Mouse (Mus musculus) embryonic facial prominence, embryonic 11.5 days (tissue): ENCODE results near the gene Prkcd. TPM values are rescaled to one million over a fixed set of nuclear protein-coding genes. Genes with fewer than 3 reads are reported as not detected.

Source experiments
- ATAC-seq: fragments of 200-750 bp; cut with Nextera tagmentation; replicated peaks from 2 replicates; pipeline ENCODE4 v1.8.0; 2017; ENCODE audit warnings: low read depth; ENCODE audit not compliant: insufficient number of reproducible peaks, low FRiP score, low TSS enrichment
- DNase-seq: peaks from one replicate; pipeline ENCODE4 v3.0.0-alpha.2; 2015; ENCODE audit warnings: low spot score
- H3K27ac ChIP-seq: fragments of 300-500 bp; sonication (generic); replicated peaks from 2 replicates; pipeline ENCODE4 v1.5.1; 2014; ENCODE audit warnings: mild to moderate bottlenecking, low read depth, low read length, control low read depth
- H3K27me3 ChIP-seq: fragments of 300-500 bp; sonication (generic); 2 replicates; pipeline ENCODE4 v1.6.1; 2014; ENCODE audit warnings: mild to moderate bottlenecking, low read length, moderate library complexity, mixed read lengths; ENCODE audit not compliant: control insufficient read depth, insufficient read depth
- H3K36me3 ChIP-seq: fragments of 300-500 bp; sonication (generic); replicated peaks from 2 replicates; pipeline ENCODE4 v1.6.1; 2014; ENCODE audit warnings: low read depth, mild to moderate bottlenecking, low read length, moderate library complexity, mixed read lengths; ENCODE audit not compliant: control insufficient read depth, insufficient read depth
- H3K4me1 ChIP-seq: fragments of 300-500 bp; sonication (generic); 2 replicates; pipeline ENCODE4 v1.6.1; 2014; ENCODE audit warnings: low read length, mixed read lengths; ENCODE audit not compliant: control insufficient read depth, insufficient read depth
- H3K4me2 ChIP-seq: fragments of 300-500 bp; sonication (generic); 2 replicates; pipeline ENCODE4 v1.6.1; 2014; ENCODE audit warnings: low read depth, mild to moderate bottlenecking, control low read depth, low read length, moderate library complexity
- H3K4me3 ChIP-seq: fragments of 300-500 bp; sonication (generic); 2 replicates; pipeline ENCODE4 v1.5.1; 2014; ENCODE audit warnings: low read depth, low read length, control low read depth
- H3K9ac ChIP-seq: fragments of 300-500 bp; sonication (generic); replicated peaks from 2 replicates; pipeline ENCODE4 v1.6.1; 2014; ENCODE audit warnings: mild to moderate bottlenecking, control low read depth, low read length
- H3K9me3 ChIP-seq: fragments of 300-500 bp; sonication (generic); replicated peaks from 2 replicates; pipeline ENCODE4 v1.6.1; 2016; ENCODE audit warnings: mild to moderate bottlenecking, low read length, inconsistent platforms, mixed read lengths; ENCODE audit not compliant: control insufficient read depth
- WGBS: fragments of 180-500 bp; shearing (Covaris S2); extraction: QIAGEN DNeasy Blood & Tissue Kit; methylation state at CpG from one replicate; pipeline ENCODE4 v1.1.7; 2014; 5-methylcytosine and 5-hydroxymethylcytosine counted together
- microRNA-seq: library from miRNA; unstranded; fragments of <30 nt; microRNA quantifications from one replicate; pipeline ENCODE4, GENCODE M21; 2016; ENCODE audit warnings: borderline number of aligned reads
- polyA plus RNA-seq: library from polyadenylated mRNA; unstranded; fragments of >200 nt; fragmentation: Nextera tagmentation; extraction: Ambion mirVana; gene quantifications from 2 replicates; pipeline ENCODE4 v1.2.1, GENCODE M21; 2014

Prkcd gene
- polyA plus RNA-seq, 1 experiment from 2014 or later, result 30.0 TPM

GRCm38 (mm10) chr14:30551509-30551908 lies 74.5 kb downstream of the Prkcd start:
- 82% methylated on average over 5 of the region's 5 CpGs for WGBS
- ATAC-seq (no peak), DNase-seq (no peak)
- 0 out of 2 replicates have a peak overlapping the region, but pooled peaks have one; percentile 7 for H3K4me3 ChIP-seq
- H3K27me3 ChIP-seq, result no peaks in the 10 kb centered on the region
- H3K9me3 ChIP-seq, result no peaks in the 10 kb centered on the region
- H3K36me3 ChIP-seq, result no peaks in the 10 kb centered on the region
- no peak overlapping the region for H3K9ac ChIP-seq
- no peak overlapping the region for H3K27ac ChIP-seq
- H3K4me1 ChIP-seq, result no peaks in the 10 kb centered on the region
- peak overlapping the region; percentile 74; the same call in 1 of the 2 replicates for H3K4me2 ChIP-seq

DNA sequence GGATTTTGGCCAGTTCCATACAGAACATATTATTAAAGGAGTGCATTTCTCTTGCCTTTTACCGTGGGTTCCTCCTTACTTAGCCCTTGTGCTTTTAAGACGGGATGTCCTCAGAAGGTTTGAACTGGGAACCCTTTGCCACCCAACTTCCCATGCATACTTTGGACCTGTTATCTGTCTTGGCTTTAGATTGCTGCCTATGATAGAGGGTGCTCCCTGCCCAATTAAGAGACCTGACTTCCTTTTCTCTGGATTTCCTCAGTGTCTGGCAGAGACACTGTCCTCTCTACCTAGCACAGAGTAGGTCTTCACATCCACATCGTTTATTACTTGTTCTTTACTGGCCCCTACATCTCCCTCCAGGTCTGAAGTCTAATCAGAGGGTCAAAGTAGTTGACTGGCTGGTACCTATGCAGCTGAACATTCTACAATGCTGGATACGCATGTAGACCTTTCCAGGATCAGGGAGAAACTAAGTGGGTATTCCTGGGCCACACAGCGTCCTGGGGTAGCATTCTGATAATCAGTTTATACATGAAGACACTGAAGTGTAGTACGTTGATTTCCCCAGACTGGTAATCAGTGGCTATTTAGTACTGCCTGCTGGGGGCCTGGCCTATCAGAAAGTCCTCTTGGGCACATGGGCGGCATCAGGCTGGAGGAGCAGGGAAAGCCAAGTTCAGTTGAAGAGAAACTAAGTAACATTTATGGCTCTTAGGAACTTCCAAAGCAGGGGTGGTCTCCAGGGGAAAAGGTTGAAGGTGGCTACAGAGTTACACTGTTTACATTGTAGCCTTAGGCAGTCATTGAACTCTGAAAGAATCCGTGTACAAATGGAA lies 75.6 kb downstream of the Prkcd start:
- H3K4me1 ChIP-seq, result no peaks in the 10 kb centered on the region
- ATAC-seq, result no peak
- no peaks in the 10 kb centered on the region for H3K36me3 ChIP-seq
- H3K4me2 ChIP-seq, result peak overlapping the region; percentile 74
- WGBS, result 38% methylated on average over 8 of the region's 8 CpGs
- no peak for DNase-seq
- H3K9ac ChIP-seq, result peak overlapping the region; percentile 78
- peak overlapping the region; percentile 62 for H3K4me3 ChIP-seq
- H3K9me3 ChIP-seq, result no peaks in the 10 kb centered on the region
- no peak overlapping the region; the same call in 1 of the 2 replicates for H3K27ac ChIP-seq
- H3K27me3 ChIP-seq, result no peaks in the 10 kb centered on the region

- ATAC-seq, result no peak
- Histone ChIP-seq H3K27ac (peak overlapping the region; percentile 86; the same call in 1 of the 2 replicates), H3K9ac (peak overlapping the region; percentile 78), H3K4me2 (peak overlapping the region; percentile 74), H3K27me3 (no peaks in the 10 kb centered on the region), H3K9me3 (no peaks in the 10 kb centered on the region), H3K36me3 (no peaks in the 10 kb centered on the region), H3K4me3 (peak overlapping the region; percentile 62), H3K4me1 (no peaks in the 10 kb centered on the region)
- peak; percentile 47 for DNase-seq
- WGBS, result 2% methylated on average over 10 of the region's 10 CpGs
These were observed 76.2 kb downstream of the Prkcd start for GRCm38 (mm10) chr14:30549777-30550149.

- Histone ChIP-seq H3K9ac (peak overlapping the region; percentile 78), H3K4me3 (peak overlapping the region; percentile 62), H3K4me1 (no peaks in the 10 kb centered on the region), H3K36me3 (no peaks in the 10 kb centered on the region), H3K4me2 (peak overlapping the region; percentile 74), H3K27ac (peak overlapping the region; percentile 86), H3K27me3 (no peaks in the 10 kb centered on the region), H3K9me3 (no peaks in the 10 kb centered on the region)
- peak; percentile 87 for ATAC-seq
- WGBS, result under 1% methylated on average over 69 of the region's 69 CpGs
- DNase-seq, result peak; percentile 97
These were observed 76.8 kb downstream of the Prkcd start for GRCm38 (mm10) chr14:30548965-30549776.

DNA sequence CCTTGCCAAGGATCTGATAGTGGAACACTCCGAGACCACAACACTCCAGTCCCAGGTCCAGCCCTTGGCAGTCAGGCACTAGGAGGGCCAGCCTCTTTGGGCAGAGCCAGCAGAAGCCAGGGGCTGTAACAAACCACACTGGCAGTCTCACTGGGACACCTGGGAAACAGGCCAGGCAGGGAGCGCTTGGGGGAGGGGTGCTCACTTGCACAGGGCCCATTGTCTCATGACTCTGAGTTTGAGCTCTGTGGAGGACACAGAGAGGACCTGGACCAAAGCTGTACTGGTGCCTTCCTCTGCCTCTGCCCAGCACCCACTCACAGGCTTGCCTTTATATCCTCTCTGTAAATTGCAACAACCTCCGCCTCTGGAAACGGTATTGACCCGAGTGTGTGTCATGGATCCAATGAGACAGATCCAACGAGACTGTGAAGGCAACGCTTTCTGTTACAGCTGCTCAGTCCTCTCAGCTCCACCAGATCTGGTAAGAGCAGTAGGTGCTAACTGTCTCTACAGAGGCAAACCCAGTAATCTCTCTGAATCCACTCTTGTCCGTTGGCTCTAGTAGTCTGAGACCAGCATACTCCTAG lies 77.8 kb downstream of the Prkcd start, which contains the start of gene Tkt:
Gene Tkt (plus strand): TSS at position 229 of the 590 bp plus-strand sequence.
- Histone ChIP-seq H3K4me3 (peak within 1 kb of the TSS; percentile 62), H3K9me3 (no peaks in the 10 kb centered on the region), H3K27me3 (no peaks in the 10 kb centered on the region), H3K27ac (peak within 1 kb of the TSS; percentile 86), H3K4me2 (peak within 1 kb of the TSS; percentile 74), H3K4me1 (no peaks in the 10 kb centered on the region), H3K9ac (peak within 1 kb of the TSS; percentile 78), H3K36me3 (no peaks in the 10 kb centered on the region)
- ATAC-seq, result peak; percentile 26; the same call in 1 of the 2 replicates
- DNase-seq, result peak; percentile 23
- 21% methylated on average over 8 of the region's 8 CpGs for WGBS

Small RNAs within 50 kb of the gene (microRNA-seq; reads per million reads assigned to microRNA genes)
- 5.2 reads per million, percentile 4 among the genes with 10 or more reads in this experiment for gene Mir3076

Other genes with a start within 250 kb of the Prkcd start
- gene Dcp1a, start 146.7 kb downstream of the Prkcd start, polyA plus RNA-seq, result 30.8 and 34.8 TPM in 2 replicates
- 0.88 and 2.2 TPM in 2 replicates for gene Cacna1d, start 134.8 kb downstream of the Prkcd start, polyA plus RNA-seq
- 131 TPM in 2 replicates for gene Tkt, start 77.9 kb downstream of the Prkcd start, polyA plus RNA-seq
- 12.9 and 17.6 TPM in 2 replicates for gene Rft1, start 28.1 kb upstream of the Prkcd start, polyA plus RNA-seq
- gene Sfmbt1, start 88.6 kb upstream of the Prkcd start, polyA plus RNA-seq, result 18.5 and 20.5 TPM in 2 replicates
- 31.1 and 36.1 TPM in 2 replicates for gene Tmem110, start 199.4 kb upstream of the Prkcd start, polyA plus RNA-seq